Mouse (Mus musculus) retina, adult 2 months (tissue): ENCODE data around the gene Olfr1537.

Experiments
- DNase-seq: peaks from one replicate; pipeline ENCODE4 v3.0.0-alpha.2; 2012; ENCODE audit warnings: low read depth, low spot score

The Olfr1537 gene

DNA sequence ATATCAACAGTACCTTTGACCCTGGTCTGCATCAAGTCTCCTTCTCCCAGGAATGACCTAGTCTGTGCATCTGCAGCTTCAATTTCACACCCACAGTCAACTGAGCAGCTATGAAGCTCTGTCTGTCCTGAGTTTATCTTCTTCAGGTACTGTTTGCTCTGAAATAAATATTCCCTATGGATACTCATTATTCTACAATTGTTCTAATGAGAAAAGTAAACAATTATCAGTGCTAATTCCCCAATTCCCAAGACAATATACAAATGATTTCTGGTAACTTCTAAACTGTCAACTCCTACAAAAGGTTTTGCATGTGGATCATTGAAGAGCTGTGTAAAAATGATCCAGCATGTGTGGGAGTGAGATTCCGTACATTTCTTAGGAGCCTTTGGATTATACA is at the start of gene Olfr1537:
Gene Olfr1537, minus strand, starts transcription at position 101 of the 400 bp plus-strand sequence.
- no peak for DNase-seq

DNA sequence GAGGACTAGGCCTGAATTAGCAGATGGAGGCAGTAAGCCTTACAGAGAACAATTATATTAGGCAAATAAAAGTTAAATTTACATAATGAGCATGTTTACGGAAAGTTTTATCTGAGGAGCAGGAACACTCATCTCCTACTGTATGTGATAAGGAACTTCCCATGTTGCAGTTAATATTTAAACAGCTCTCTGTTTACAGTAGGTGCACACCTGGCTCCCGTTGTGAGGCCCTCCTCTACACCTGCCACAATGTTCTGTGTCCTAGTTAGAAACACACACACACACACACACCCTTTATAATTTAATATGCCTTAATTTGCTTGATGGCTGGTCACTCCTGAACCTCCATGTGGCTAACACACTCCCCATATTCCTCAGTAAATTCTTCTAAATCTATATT is 37.3 kb upstream of the Olfr1537 start:
- DNase-seq, result no peak

DNA sequence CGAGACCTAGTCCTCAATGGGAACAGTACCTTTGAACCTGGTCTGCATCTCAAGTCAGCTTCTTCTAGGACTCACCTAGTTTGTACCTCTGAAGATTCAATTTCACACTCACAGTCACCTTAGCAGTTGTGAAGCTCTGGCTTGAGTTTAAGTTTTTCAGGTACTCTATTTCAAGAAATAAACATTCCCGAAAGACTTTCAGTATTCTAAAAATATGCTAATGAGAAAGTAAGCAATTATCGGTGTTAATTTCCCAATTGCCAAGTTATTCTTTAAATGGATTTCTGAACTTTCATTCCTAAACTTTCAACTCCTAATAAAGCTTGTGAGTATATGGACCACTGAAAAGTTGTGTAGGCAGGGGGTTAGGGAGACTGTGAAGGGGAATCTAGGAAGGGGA is 26.9 kb upstream of the Olfr1537 start, which contains the start of gene Olfr945:
Gene Olfr945, minus strand, starts transcription at position 101 of the 400 bp plus-strand sequence.
- no peak for DNase-seq

DNA sequence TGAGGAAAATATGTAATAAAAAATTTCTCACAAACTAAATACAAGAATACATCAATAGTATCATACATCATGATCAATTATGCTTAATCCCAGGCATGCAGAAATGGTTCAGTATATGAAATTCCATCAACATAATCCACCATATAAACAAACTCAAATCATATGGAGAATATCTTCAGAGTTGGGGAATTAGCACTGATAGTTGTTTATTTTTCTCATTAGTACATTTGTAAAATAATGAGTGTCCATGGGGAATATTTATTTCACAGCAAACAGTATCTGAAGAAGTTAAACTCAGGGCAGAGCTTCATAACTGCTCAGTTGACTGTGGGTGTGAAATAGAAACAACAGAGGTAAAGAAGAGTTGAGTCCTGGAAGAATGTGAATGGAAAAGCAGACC is 48.2 kb downstream of the Olfr1537 start, which contains the start of gene Olfr944:
Gene Olfr944, plus strand, starts transcription at position 301 of the 400 bp plus-strand sequence.
- no peak for DNase-seq
